Mouse (Mus musculus) hindbrain, postnatal 0 days (tissue): ENCODE data around the gene Tusc2. TPM values are rescaled to one million over a fixed set of nuclear protein-coding genes. Genes with fewer than 3 reads are reported as not detected.

Experiments
- ATAC-seq: fragments of 200-750 bp; cut with Nextera tagmentation; 2 replicates; pipeline ENCODE4 v1.8.0; 2017; ENCODE audit warnings: mild to moderate bottlenecking, moderate TSS enrichment, moderate library complexity
- DNase-seq: peaks from one replicate; pipeline ENCODE4 v3.0.0-alpha.2; 2015; ENCODE audit warnings: low spot score
- H3K27ac ChIP-seq: fragments of 300-500 bp; sonication (generic); 2 replicates; pipeline ENCODE4 v1.5.1; 2014; ENCODE audit warnings: mild to moderate bottlenecking
- H3K27me3 ChIP-seq: fragments of 300-500 bp; sonication (generic); 2 replicates; pipeline ENCODE4 v1.6.1; 2014; ENCODE audit warnings: low read length, mixed read lengths; ENCODE audit not compliant: insufficient read depth
- H3K36me3 ChIP-seq: fragments of 300-500 bp; sonication (generic); 2 replicates; pipeline ENCODE4 v1.6.1; 2014; ENCODE audit warnings: low read length, mixed read lengths; ENCODE audit not compliant: insufficient read depth
- H3K4me1 ChIP-seq: fragments of 300-500 bp; sonication (generic); 2 replicates; pipeline ENCODE4 v1.6.1; 2014; ENCODE audit warnings: antibody characterized with exemption, low read length, mixed read lengths; ENCODE audit not compliant: insufficient read depth
- H3K4me2 ChIP-seq: fragments of 300-500 bp; sonication (generic); 2 replicates; pipeline ENCODE4 v1.6.1; 2014; ENCODE audit warnings: low read depth, mild to moderate bottlenecking, low read length, moderate library complexity, mixed read lengths
- H3K4me3 ChIP-seq: fragments of 300-500 bp; sonication (generic); 2 replicates; pipeline ENCODE4 v1.5.1; 2014; ENCODE audit warnings: low read length
- H3K9ac ChIP-seq: fragments of 300-500 bp; sonication (generic); replicated peaks from 2 replicates; pipeline ENCODE4 v1.6.1; 2014; ENCODE audit warnings: mild to moderate bottlenecking, low read length, moderate library complexity, mixed read lengths
- H3K9me3 ChIP-seq: fragments of 300-500 bp; sonication (generic); 2 replicates; pipeline ENCODE4 v1.6.1; 2016; ENCODE audit warnings: low read length, mixed read lengths
- CTCF ChIP-seq: IDR thresholded peaks from 2 replicates; pipeline ENCODE4 v1.5.1; 2016; ENCODE audit warnings: antibody characterized with exemption, control low read depth, low read depth
- WGBS: fragments of 180-500 bp; shearing (Covaris S2); extraction: QIAGEN DNeasy Blood & Tissue Kit; methylation state at CpG from one replicate; pipeline ENCODE4 v1.1.7; 2014; 5-methylcytosine and 5-hydroxymethylcytosine counted together
- polyA plus RNA-seq: library from polyadenylated mRNA; unstranded; fragments of >200 nt; fragmentation: Nextera tagmentation; extraction: Ambion mirVana; gene quantifications from 2 replicates; pipeline ENCODE4 v1.2.1, GENCODE M21; 2015
- total RNA-seq: library from RNA; depleted of rRNA; stranded (reverse); fragments of >200 nt; gene quantifications from 2 replicates; pipeline ENCODE4 v1.2.3, GENCODE M21; 2014

The Tusc2 gene
- total and polyA plus RNA-seq, 2 experiments from 2014 or later: 115 to 142 TPM

DNA sequence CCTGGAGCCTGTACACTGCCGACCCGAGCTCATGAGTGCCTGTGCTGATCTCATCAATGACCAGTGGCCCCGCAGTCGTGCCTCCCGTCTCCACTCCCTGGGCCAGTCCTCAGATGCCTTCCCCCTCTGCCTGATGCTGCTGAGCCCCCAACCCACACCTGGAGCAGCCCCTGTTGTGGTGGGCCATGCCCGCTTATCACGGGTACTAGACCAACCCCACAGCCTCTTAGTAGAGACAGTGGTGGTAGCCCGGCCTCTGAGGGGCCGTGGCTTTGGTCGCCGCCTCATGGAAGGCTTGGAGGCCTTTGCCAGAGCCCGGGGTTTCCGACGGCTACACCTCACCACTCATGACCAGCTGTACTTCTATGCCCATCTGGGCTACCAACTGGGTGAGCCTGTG lies 20.1 kb downstream of the Tusc2 start:
- peaks cover 14% of the 10 kb centered on the region; the same call in 1 of the 2 replicates for H3K4me1 ChIP-seq
- no peaks in the 10 kb centered on the region for H3K27me3 ChIP-seq
- H3K9ac ChIP-seq: no peak overlapping the region
- no peak for ATAC-seq
- H3K4me2 ChIP-seq: no peak overlapping the region
- no peaks in the 10 kb centered on the region for H3K9me3 ChIP-seq
- H3K4me3 ChIP-seq: no peak overlapping the region
- WGBS: 89% methylated on average over 14 of the region's 14 CpGs
- TF ChIP-seq CTCF: no peak
- H3K36me3 ChIP-seq: peaks cover 8% of the 10 kb centered on the region; the same call in 1 of the 2 replicates
- H3K27ac ChIP-seq: no peak overlapping the region
- DNase-seq: no peak

DNA sequence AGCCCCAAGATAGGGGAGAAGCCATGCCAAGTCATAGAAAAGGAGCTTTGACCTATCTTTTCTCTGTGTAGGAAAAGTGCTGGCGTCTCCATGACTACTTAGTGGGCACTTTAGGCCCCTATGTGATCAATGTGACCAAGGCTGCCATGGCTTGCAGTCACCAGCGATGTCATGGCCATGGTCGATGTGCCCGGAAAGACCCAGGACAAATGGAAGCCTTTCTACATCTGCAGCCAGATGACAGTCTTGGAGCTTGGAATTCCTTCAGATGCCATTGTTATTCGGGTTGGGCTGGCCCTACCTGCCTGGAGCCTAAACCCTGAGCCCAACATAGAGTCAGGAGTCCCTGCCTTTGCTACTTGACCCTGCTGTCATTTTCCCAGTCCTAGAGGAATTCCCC lies 23.4 kb downstream of the Tusc2 start:
- Histone ChIP-seq H3K4me1 (peaks cover 9% of the 10 kb centered on the region; the same call in 1 of the 2 replicates), H3K36me3 (peaks cover 24% of the 10 kb centered on the region), H3K4me2 (no peak overlapping the region), H3K4me3 (no peak overlapping the region), H3K27me3 (no peaks in the 10 kb centered on the region), H3K9me3 (no peaks in the 10 kb centered on the region), H3K27ac (no peak overlapping the region), H3K9ac (no peak overlapping the region)
- DNase-seq (no peak), ATAC-seq (no peak)
- WGBS: 89% methylated on average over 5 of the region's 5 CpGs
- no peak for TF ChIP-seq CTCF

DNA sequence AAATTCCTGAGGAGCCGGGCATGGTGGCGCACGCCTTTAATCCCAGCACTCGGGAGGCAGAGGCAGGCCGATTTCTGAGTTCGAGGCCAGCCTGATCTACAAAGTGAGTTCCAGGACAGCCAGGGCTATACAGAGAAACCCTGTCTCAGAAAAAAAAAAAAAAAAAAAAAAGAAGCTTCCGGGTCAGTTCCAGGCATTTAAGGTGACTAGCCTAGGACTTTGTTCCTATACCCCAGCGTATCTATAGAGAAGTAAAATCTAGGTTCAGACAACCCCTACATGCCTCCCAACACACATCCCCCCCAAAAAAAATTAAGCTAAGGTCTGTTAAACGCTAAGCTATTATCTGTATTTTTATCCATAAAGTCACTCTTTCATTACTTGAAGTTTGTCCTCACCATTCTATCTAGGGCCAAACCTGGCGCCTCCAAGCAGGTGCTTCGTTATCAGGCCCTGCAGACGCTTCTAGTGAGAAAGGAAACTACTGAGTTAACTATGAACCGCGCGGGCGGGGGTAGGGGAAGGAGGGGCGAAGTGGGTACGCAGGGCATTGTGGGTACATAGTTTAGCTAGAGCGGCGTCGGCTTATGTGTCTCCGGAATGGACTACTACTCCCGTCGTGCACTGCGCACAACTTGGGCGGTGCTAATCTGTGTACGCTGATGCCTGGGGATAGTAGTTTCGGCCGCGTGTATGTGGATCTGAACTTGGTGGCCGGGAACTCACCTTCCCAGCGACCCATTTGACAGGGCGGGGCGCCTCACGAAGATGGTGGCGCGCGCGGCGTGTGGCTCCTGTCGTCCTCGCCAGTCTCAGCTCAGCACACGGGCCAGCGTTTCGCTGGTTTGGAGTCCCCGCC lies 24.1 kb downstream of the Tusc2 start, which contains the start of gene Ifrd2:
Gene Ifrd2 (plus strand): TSS at position 669 of the 859 bp plus-strand sequence.
- WGBS: 15% methylated on average over 46 of the region's 46 CpGs
- no peak for TF ChIP-seq CTCF
- Histone ChIP-seq H3K4me2 (peak within 1 kb of the TSS; percentile 91), H3K27ac (no peak within 1 kb of the TSS; the same call in 1 of the 2 replicates), H3K4me3 (peak within 1 kb of the TSS; percentile 64), H3K36me3 (peaks cover 27% of the 10 kb centered on the region), H3K9ac (peak within 1 kb of the TSS; percentile 49), H3K4me1 (peaks cover 9% of the 10 kb centered on the region; the same call in 1 of the 2 replicates), H3K9me3 (no peaks in the 10 kb centered on the region), H3K27me3 (no peaks in the 10 kb centered on the region)
- ATAC-seq: peak; percentile 98
- DNase-seq: peak; percentile 99

DNA sequence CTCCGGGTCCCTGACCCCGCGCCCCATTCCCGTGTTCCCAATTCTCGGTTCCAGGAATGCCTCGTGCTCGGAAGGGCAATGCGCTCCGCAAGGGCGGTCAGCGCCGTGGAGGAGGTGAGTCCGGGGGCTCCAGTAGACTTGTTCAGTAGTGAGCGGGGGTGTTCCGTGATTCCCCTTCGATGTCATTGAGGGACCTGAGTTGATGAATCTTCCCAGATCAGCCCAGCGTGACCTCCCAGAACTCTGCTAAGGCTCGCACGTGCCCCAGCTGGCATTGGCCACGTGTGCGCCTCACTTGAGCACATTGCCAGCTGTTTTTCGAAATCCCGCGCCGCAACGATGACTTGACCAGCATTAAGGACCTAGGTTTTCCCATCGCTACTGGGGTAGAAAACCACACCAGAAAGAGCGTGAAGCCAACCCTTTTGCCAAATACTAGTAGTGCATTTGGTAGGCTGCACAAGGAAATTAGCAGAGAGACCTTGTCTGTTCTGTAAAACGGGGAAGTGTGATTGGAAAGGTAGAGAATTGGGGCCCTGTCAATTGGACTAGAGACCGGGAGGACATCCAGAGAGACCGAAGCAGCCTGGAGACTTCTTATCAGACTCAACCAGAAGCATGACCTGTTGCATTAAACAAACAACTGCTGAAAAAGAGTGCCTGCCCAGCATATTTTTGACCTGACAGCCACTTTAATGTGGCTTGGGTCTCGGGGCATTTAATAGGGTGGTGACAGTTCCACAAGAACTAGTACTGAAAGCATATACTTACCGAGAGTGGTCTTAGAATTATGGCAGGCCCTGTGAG lies 25.0 kb downstream of the Tusc2 start:
- Histone ChIP-seq H3K4me3 (peak overlapping the region; percentile 64), H3K27me3 (no peaks in the 10 kb centered on the region), H3K4me1 (peaks cover 9% of the 10 kb centered on the region; the same call in 1 of the 2 replicates), H3K27ac (no peak overlapping the region; the same call in 1 of the 2 replicates), H3K9me3 (no peaks in the 10 kb centered on the region), H3K9ac (peak overlapping the region; percentile 49), H3K36me3 (peaks cover 25% of the 10 kb centered on the region), H3K4me2 (peak overlapping the region; percentile 91)
- DNase-seq (peak; percentile 63), ATAC-seq (no peak)
- 6% methylated on average over 33 of the region's 33 CpGs for WGBS
- no peak for TF ChIP-seq CTCF

DNA sequence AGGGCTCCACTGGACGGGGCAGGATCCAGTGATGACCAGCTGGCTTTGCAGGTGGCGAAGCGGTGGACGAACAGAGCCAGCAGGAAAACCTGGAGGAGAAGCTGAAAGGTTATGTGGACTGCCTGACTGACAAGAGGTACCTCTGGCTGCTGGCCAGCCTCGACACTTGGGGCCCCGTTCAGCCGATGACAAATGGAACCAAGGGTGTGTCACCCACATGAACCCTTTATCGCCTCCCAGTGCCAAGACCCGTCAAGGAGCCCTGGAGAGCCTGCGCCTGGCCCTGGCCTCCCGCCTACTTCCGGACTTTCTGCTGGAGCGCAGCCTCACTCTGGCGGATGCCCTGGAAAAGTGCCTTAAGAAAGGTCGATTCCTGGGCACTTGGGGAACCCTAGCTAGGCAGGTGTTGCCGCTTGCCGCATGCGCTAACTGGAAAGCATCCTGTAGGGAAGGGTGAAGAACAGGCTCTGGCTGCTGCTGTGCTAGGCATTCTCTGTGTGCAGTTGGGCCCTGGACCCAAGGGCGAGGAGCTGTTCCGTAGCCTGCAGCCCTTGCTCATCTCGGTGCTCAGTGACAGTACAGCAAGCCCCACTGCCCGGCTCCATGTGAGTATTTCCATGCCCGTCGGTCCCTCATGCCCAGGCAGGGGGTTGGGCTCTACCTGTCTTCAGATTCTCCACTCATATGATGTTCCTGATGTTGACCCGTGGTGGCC lies 27.2 kb downstream of the Tusc2 start:
- Histone ChIP-seq H3K27ac (no peak overlapping the region), H3K27me3 (no peaks in the 10 kb centered on the region), H3K4me1 (peaks cover 9% of the 10 kb centered on the region; the same call in 1 of the 2 replicates), H3K36me3 (peaks cover 26% of the 10 kb centered on the region), H3K4me2 (no peak overlapping the region), H3K9me3 (no peaks in the 10 kb centered on the region), H3K4me3 (no peak overlapping the region), H3K9ac (no peak overlapping the region)
- ATAC-seq (no peak), DNase-seq (no peak)
- no peak for TF ChIP-seq CTCF
- 88% methylated on average over 25 of the region's 25 CpGs for WGBS

DNA sequence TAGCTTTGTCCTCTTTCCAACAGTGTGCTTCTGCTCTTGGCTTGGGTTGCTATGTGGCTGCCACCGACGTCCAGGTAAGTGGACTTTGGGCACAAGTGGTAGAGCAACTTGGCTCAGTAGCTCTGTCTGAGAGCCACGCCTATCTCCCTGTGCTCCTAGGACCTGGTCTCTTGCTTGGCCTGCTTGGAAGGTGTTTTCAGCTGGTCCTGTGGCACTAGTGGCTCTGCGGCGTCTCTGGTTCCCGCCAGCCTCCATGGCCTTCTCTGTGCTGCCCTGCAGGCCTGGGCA lies 27.7 kb downstream of the Tusc2 start:
- ATAC-seq: no peak
- H3K9me3 ChIP-seq: no peaks in the 10 kb centered on the region
- no peak for TF ChIP-seq CTCF
- no peak overlapping the region for H3K4me3 ChIP-seq
- H3K4me2 ChIP-seq: no peak overlapping the region
- peaks cover 9% of the 10 kb centered on the region; the same call in 1 of the 2 replicates for H3K4me1 ChIP-seq
- H3K9ac ChIP-seq: no peak overlapping the region
- WGBS: 98% methylated on average over 6 of the region's 6 CpGs
- no peaks in the 10 kb centered on the region for H3K27me3 ChIP-seq
- no peak for DNase-seq
- peaks cover 26% of the 10 kb centered on the region for H3K36me3 ChIP-seq
- H3K27ac ChIP-seq: no peak overlapping the region
